Mouse (Mus musculus): ENCODE data around the gene Tars2.

DNA sequence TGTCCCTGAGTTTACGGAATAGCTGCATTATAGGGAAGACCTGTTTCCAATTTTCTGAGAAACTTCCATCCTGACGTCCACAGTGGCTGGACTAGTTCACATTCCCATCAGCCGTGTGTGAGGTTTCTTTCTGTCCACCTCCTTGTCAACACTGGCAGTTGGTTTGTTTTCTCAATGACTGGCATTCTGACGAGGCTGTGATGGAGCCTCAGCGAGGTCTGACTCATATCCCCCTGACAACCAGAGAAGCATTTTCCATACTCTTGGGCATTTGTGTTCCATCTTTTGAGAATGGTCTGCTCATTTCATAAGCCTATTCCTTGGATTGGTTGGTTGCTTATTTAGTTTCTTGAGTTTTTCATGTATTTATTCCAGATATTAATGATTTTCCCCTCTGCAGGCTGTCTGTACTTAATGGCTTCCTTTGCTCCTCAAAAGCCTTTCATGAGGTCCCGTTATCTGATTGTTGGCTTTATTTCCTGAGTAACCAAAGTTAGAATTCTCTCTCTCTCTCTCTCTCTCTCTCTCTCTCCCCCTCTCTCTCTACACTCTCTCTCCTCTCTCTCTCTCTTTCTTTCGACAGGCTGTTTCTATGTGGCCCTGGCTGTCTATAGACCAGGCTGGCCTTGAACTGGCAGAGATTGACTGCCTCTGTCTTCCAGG, 33.2 kb downstream of the Tars2 start:
- TF ChIP-seq POLR2A (IDR thresholded peaks at IDR 0.05; ENCODE audit: insufficient read length, low read depth) (no peak), MAX (IDR thresholded peaks at IDR 0.05; ENCODE audit: low read depth) (no peak), MYOD1 (IDR thresholded peaks at IDR 0.05; ENCODE audit: control insufficient read depth in 1 of 3, insufficient read length in 2 of 3, low read depth in 2 of 3) (no peak), REST (IDR thresholded peaks at IDR 0.05; ENCODE audit: insufficient read depth, insufficient read length) (no peak), E2F4 (IDR thresholded peaks at IDR 0.05; ENCODE audit: insufficient read depth) (no peak), SRF (IDR thresholded peaks at IDR 0.05; ENCODE audit: control insufficient read depth, insufficient read length, low read depth) (no peak), MYOG (IDR thresholded peaks at IDR 0.05; ENCODE audit: control insufficient read depth in 1 of 3, insufficient read depth in 1 of 3, insufficient read length in 2 of 3, low read depth in 2 of 3) (no peak), USF1 (IDR thresholded peaks at IDR 0.05; ENCODE audit: low read depth) (no peak), TCF3 (IDR thresholded peaks at IDR 0.05; ENCODE audit: insufficient read length, low read depth) (no peak), POLR2AphosphoS2 (IDR thresholded peaks at IDR 0.05; ENCODE audit: insufficient read length, low read depth) (no peak), CEBPB (IDR thresholded peaks at IDR 0.05; ENCODE audit: insufficient read depth, poor library complexity, severe bottlenecking) (no peak), TCF12 (IDR thresholded peaks at IDR 0.05; ENCODE audit: insufficient read depth, poor library complexity, severe bottlenecking) (no peak)
